Mouse (Mus musculus) kidney, embryonic 15.5 days (tissue): ENCODE measurements around the gene Cflar. TPM values are rescaled to one million over a fixed set of nuclear protein-coding genes. Genes with fewer than 3 reads are reported as not detected.
"Not testable (repeated sequence)": the region's sequence is repeated elsewhere in the genome, so short reads cannot be mapped to it uniquely, and the experiment has no call there.

Source experiments
- ATAC-seq: fragments of 200-750 bp; cut with Nextera tagmentation; replicated peaks from 2 replicates; pipeline ENCODE4 v1.8.0; 2017; ENCODE audit warnings: moderate TSS enrichment; ENCODE audit not compliant: low FRiP score
- H3K27ac ChIP-seq: fragments of 300-500 bp; sonication (generic); 2 replicates; pipeline ENCODE4 v1.5.1; 2015; ENCODE audit warnings: mild to moderate bottlenecking, inconsistent platforms
- H3K27me3 ChIP-seq: fragments of 300-500 bp; sonication (generic); 2 replicates; pipeline ENCODE4 v1.6.1; 2015; ENCODE audit warnings: inconsistent platforms
- H3K36me3 ChIP-seq: fragments of 300-500 bp; sonication (generic); 2 replicates; pipeline ENCODE4 v1.6.1; 2015; ENCODE audit warnings: inconsistent platforms
- H3K4me1 ChIP-seq: fragments of 300-500 bp; sonication (generic); 2 replicates; pipeline ENCODE4 v1.6.1; 2015; ENCODE audit warnings: inconsistent platforms
- H3K4me2 ChIP-seq: fragments of 300-500 bp; sonication (generic); 2 replicates; pipeline ENCODE4 v1.6.1; 2015; ENCODE audit warnings: moderate library complexity, mild to moderate bottlenecking, inconsistent platforms
- H3K4me3 ChIP-seq: fragments of 300-500 bp; sonication (generic); replicated peaks from 2 replicates; pipeline ENCODE4 v1.5.1; 2015; ENCODE audit warnings: mild to moderate bottlenecking, inconsistent platforms
- H3K9ac ChIP-seq: fragments of 300-500 bp; sonication (generic); 2 replicates; pipeline ENCODE4 v1.6.1; 2015; ENCODE audit warnings: mild to moderate bottlenecking, inconsistent platforms
- H3K9me3 ChIP-seq: fragments of 300-500 bp; sonication (generic); replicated peaks from 2 replicates; pipeline ENCODE4 v1.6.1; 2016; ENCODE audit warnings: inconsistent platforms
- WGBS: fragments of 180-500 bp; shearing (Covaris S2); methylation state at CpG from one replicate; pipeline ENCODE4 v1.1.7; 2015; ENCODE audit warnings: mixed read lengths; 5-methylcytosine and 5-hydroxymethylcytosine counted together
- polyA plus RNA-seq: library from polyadenylated mRNA; unstranded; fragments of >200 nt; fragmentation: Nextera tagmentation; extraction: Ambion mirVana; gene quantifications from 2 replicates; pipeline ENCODE4 v1.2.1, GENCODE M21; 2015

Cflar gene
- polyA plus RNA-seq, 1 experiment from 2014 or later = 48.1 TPM

- not testable (repeated sequence) for ATAC-seq
Measured at GRCm38 (mm10) chr1:58691718-58692117, 19.6 kb upstream of the Cflar start.

GRCm38 (mm10) chr1:58693696-58694095 is 17.6 kb upstream of the Cflar start:
- H3K4me2 ChIP-seq = no peak overlapping the region
- H3K36me3 ChIP-seq = no peaks in the 10 kb centered on the region
- no peaks in the 10 kb centered on the region for H3K9me3 ChIP-seq
- 75% methylated on average over 1 of the region's 1 CpGs for WGBS
- H3K4me3 ChIP-seq = no peak overlapping the region
- ATAC-seq = no peak
- no peak overlapping the region for H3K27ac ChIP-seq
- H3K9ac ChIP-seq = no peak overlapping the region
- H3K27me3 ChIP-seq = no peaks in the 10 kb centered on the region
- no peaks in the 10 kb centered on the region for H3K4me1 ChIP-seq

More at GRCm38 (mm10) chr1:58691718-58692117, 19.6 kb upstream of the Cflar start:
- not testable (repeated sequence) for H3K27me3 ChIP-seq, H3K27ac ChIP-seq, H3K4me2 ChIP-seq, H3K9ac ChIP-seq, H3K4me3 ChIP-seq, H3K9me3 ChIP-seq, H3K36me3 ChIP-seq, H3K4me1 ChIP-seq
- 60% methylated on average over 1 of the region's 1 CpGs for WGBS

- H3K4me1 ChIP-seq, H3K9ac ChIP-seq, H3K36me3 ChIP-seq, H3K4me3 ChIP-seq, H3K4me2 ChIP-seq, H3K27me3 ChIP-seq, H3K27ac ChIP-seq, ATAC-seq, H3K9me3 ChIP-seq: not testable (repeated sequence)
- 89% methylated on average over 4 of the region's 4 CpGs for WGBS
Measured at GRCm38 (mm10) chr1:58695810-58696209, 15.5 kb upstream of the Cflar start, which contains the start of gene Als2cr12. Gene Als2cr12, minus strand, starts transcription at chr1:58695989.

- 36% methylated on average over 1 of the region's 1 CpGs for WGBS
- H3K36me3 ChIP-seq, H3K9ac ChIP-seq, H3K9me3 ChIP-seq, H3K27me3 ChIP-seq, H3K4me2 ChIP-seq, H3K4me3 ChIP-seq, H3K27ac ChIP-seq, ATAC-seq, H3K4me1 ChIP-seq: not testable (repeated sequence)
Measured at GRCm38 (mm10) chr1:58697607-58698006, 13.7 kb upstream of the Cflar start.

GRCm38 (mm10) chr1:58698781-58699180 is 12.5 kb upstream of the Cflar start:
- 82% methylated on average over 4 of the region's 4 CpGs for WGBS
- no peaks in the 10 kb centered on the region for H3K4me1 ChIP-seq
- H3K9me3 ChIP-seq = no peaks in the 10 kb centered on the region
- no peak overlapping the region for H3K4me2 ChIP-seq
- ATAC-seq = no peak
- H3K27me3 ChIP-seq = no peaks in the 10 kb centered on the region
- H3K9ac ChIP-seq = no peak overlapping the region
- no peak overlapping the region for H3K27ac ChIP-seq
- H3K4me3 ChIP-seq = no peak overlapping the region
- H3K36me3 ChIP-seq = no peaks in the 10 kb centered on the region

GRCm38 (mm10) chr1:58699988-58700387 is 11.3 kb upstream of the Cflar start:
- H3K9me3 ChIP-seq = no peaks in the 10 kb centered on the region
- H3K4me2 ChIP-seq = no peak overlapping the region
- H3K4me1 ChIP-seq = no peaks in the 10 kb centered on the region
- no peaks in the 10 kb centered on the region for H3K36me3 ChIP-seq
- no peak overlapping the region for H3K27ac ChIP-seq
- no peaks in the 10 kb centered on the region for H3K27me3 ChIP-seq
- 75% methylated on average over 3 of the region's 3 CpGs for WGBS
- no peak overlapping the region for H3K4me3 ChIP-seq
- no peak overlapping the region for H3K9ac ChIP-seq
- ATAC-seq = no peak

- not testable (repeated sequence) for H3K27ac ChIP-seq, H3K4me2 ChIP-seq, ATAC-seq, H3K27me3 ChIP-seq, H3K4me3 ChIP-seq, H3K4me1 ChIP-seq, H3K9me3 ChIP-seq, H3K9ac ChIP-seq, H3K36me3 ChIP-seq
- 80% methylated on average over 5 of the region's 5 CpGs for WGBS
Measured at GRCm38 (mm10) chr1:58700580-58701162, 10.6 kb upstream of the Cflar start.

- not testable (repeated sequence) for H3K4me2 ChIP-seq, H3K27me3 ChIP-seq, H3K9me3 ChIP-seq, H3K27ac ChIP-seq, H3K4me3 ChIP-seq, H3K36me3 ChIP-seq, ATAC-seq, H3K9ac ChIP-seq
- H3K4me1 ChIP-seq = peaks cover 19% of the 10 kb centered on the region
- 94% methylated on average over 1 of the region's 1 CpGs for WGBS
Measured at GRCm38 (mm10) chr1:58710043-58710442, 1.3 kb upstream of the Cflar start.

- ATAC-seq = no peak
- H3K9me3 ChIP-seq = no peaks in the 10 kb centered on the region
- peak overlapping the region; percentile 78 for H3K9ac ChIP-seq
- peaks cover 13% of the 10 kb centered on the region for H3K36me3 ChIP-seq
- H3K4me3 ChIP-seq = peak overlapping the region; percentile 60
- peaks cover 27% of the 10 kb centered on the region for H3K4me1 ChIP-seq
- H3K27ac ChIP-seq = peak overlapping the region; percentile 100
- WGBS = 50% methylated on average over 10 of the region's 10 CpGs
- H3K27me3 ChIP-seq = no peaks in the 10 kb centered on the region
- H3K4me2 ChIP-seq = peak overlapping the region; percentile 70
Measured at GRCm38 (mm10) chr1:58710711-58711364, 470 bp upstream of the Cflar start.

GRCm38 (mm10) chr1:58712076-58713061 is 1.1 kb downstream of the Cflar start:
- WGBS = 1% methylated on average over 15 of the region's 17 CpGs
- Histone ChIP-seq H3K4me1 (peaks cover 34% of the 10 kb centered on the region), H3K4me2 (peak overlapping the region; percentile 70), H3K36me3 (peaks cover 25% of the 10 kb centered on the region), H3K9ac (peak overlapping the region; percentile 78), H3K27me3 (no peaks in the 10 kb centered on the region), H3K27ac (peak overlapping the region; percentile 100), H3K9me3 (no peaks in the 10 kb centered on the region), H3K4me3 (peak overlapping the region; percentile 60)
- peak; percentile 86 for ATAC-seq

- peak; percentile 13; the same call in 1 of the 2 replicates for ATAC-seq
- Histone ChIP-seq H3K4me1 (peaks cover 34% of the 10 kb centered on the region), H3K9me3 (no peaks in the 10 kb centered on the region), H3K4me3 (peak overlapping the region; percentile 60), H3K27ac (peak overlapping the region; percentile 100), H3K9ac (peak overlapping the region; percentile 59), H3K36me3 (peaks cover 33% of the 10 kb centered on the region), H3K4me2 (peak overlapping the region; percentile 70), H3K27me3 (no peaks in the 10 kb centered on the region)
- 3% methylated on average over 31 of the region's 31 CpGs for WGBS
Measured at GRCm38 (mm10) chr1:58713081-58713892, 2.0 kb downstream of the Cflar start.
